ENCODE assay signal across 7 mouse cellular contexts in genomic region chr15:103163182-103163919, GRCm38 (mm10). TPM values are rescaled to one million over a fixed set of nuclear protein-coding genes. Genes with fewer than 3 reads are reported as not detected.
DNase-seq lines count a peak whose midpoint lies in the region; ATAC-seq lines count a peak whose summit lies in the region.

No protein-coding gene starts in this region.

- DNase-seq in adrenal gland, adult (ENCODE audit: inconsistent age in 2 of 2, low spot score in 1 of 2) = peak; percentile 90 to 95
- peak; percentile 98 for DNase-seq in embryo, embryonic 10 days (ENCODE audit: low spot score)
- DNase-seq in gastrocnemius, postnatal 10 days = peak; percentile 83
- DNase-seq in induced T-regulatory cell, adult 2 months (ENCODE audit: low read depth) = peak; percentile 95
- peak; percentile 83 to 95 for DNase-seq in left cerebral cortex, adult 9 months (ENCODE audit: low spot score in 2 of 2)
- peak; percentile 90 to 94 for DNase-seq in right cerebral cortex, postnatal 36 days (ENCODE audit: low spot score in 2 of 2)

- ATAC-seq in megakaryocyte progenitor cell, adult 5-6 weeks (replicated peaks; ENCODE audit: poor library complexity) = peak; percentile 87

RNA-seq across cellular contexts. Expression of gene Smug1, which starts 3.5 kb away (rescaled TPM):
- 10 to 100 TPM; 10.5 to 12.2 TPM for total RNA-seq in gastrocnemius, postnatal 10 days (2021)
- 2.1 and 4.5 TPM in 2 replicates for total RNA-seq in megakaryocyte progenitor cell, adult 5-6 weeks (2015)
- 3.8 and 4.2 TPM in 2 replicates for total RNA-seq in megakaryocyte progenitor cell, adult 5-6 weeks (2017)

Comparison
In these comparisons a context has a peak if more than half of its experiments do, and no peak if none do; other contexts are left out.
1. Peak in every context shown above with its lines: DNase-seq and ATAC-seq.